Mouse (Mus musculus) myocyte (in vitro differentiated cells): ENCODE results near the gene Dtl.

Source experiments
- POLR2A ChIP-seq: IDR thresholded peaks from one replicate; pipeline ENCODE4 v1.6.1; 2011; ENCODE audit warnings: low read depth, mild to moderate bottlenecking, control low read depth, moderate library complexity; ENCODE audit not compliant: insufficient read length
- REST ChIP-seq: IDR thresholded peaks from one replicate; pipeline ENCODE4 v1.6.1; 2011; ENCODE audit warnings: mild to moderate bottlenecking, control low read depth, moderate library complexity; ENCODE audit not compliant: insufficient read depth, insufficient read length
- SRF ChIP-seq: IDR thresholded peaks from one replicate; pipeline ENCODE4 v1.6.1; 2011; ENCODE audit warnings: low read depth; ENCODE audit not compliant: control insufficient read depth, insufficient read length
- TCF12 ChIP-seq: IDR thresholded peaks from one replicate; pipeline ENCODE4 v1.6.1; 2011; ENCODE audit warnings: mild to moderate bottlenecking, control low read depth; ENCODE audit not compliant: poor library complexity, insufficient read depth, severe bottlenecking
- TCF3 ChIP-seq: IDR thresholded peaks from one replicate; pipeline ENCODE4 v1.6.1; 2011; ENCODE audit warnings: low read depth, control low read depth; ENCODE audit not compliant: insufficient read length
- USF1 ChIP-seq: IDR thresholded peaks from one replicate; pipeline ENCODE4 v1.6.1; 2011; ENCODE audit warnings: low read depth, mild to moderate bottlenecking, control low read depth, moderate library complexity

- TF ChIP-seq REST (no peak), POLR2A (no peak), TCF12 (no peak), TCF3 (no peak), SRF (no peak), USF1 (no peak)
These were observed 11.7 kb upstream of the Dtl start for GRCm38 (mm10) chr1:191587062-191587461.
